Mouse (Mus musculus) testis, postnatal 10 days (tissue): Measurements from ENCODE around the gene 4930470P17Rik.
"Not testable (repeated sequence)": the region's sequence is repeated elsewhere in the genome, so short reads cannot be mapped to it uniquely, and the experiment has no call there.

ENCODE experiments used
- DNase-seq: peaks from one replicate; pipeline ENCODE4 v3.0.0; 2021; ENCODE audit warnings: low spot score

Gene 4930470P17Rik

GRCm38 (mm10) chr2:170601917-170602316 is at the start of gene 4930470P17Rik:
4930470P17Rik (minus strand) TSS chr2:170602017.
- DNase-seq: no peak

GRCm38 (mm10) chr2:170651483-170651882 is 49.7 kb upstream of the 4930470P17Rik start:
- DNase-seq: peak; percentile 56

GRCm38 (mm10) chr2:170648542-170648941 is 46.7 kb upstream of the 4930470P17Rik start:
- DNase-seq: peak; percentile 45

- DNase-seq: no peak
These were observed 44.4 kb upstream of the 4930470P17Rik start for GRCm38 (mm10) chr2:170646201-170646600.

GRCm38 (mm10) chr2:170642338-170642806 is 40.6 kb upstream of the 4930470P17Rik start:
- no peak for DNase-seq

- DNase-seq: no peak
These were observed 38.5 kb upstream of the 4930470P17Rik start for GRCm38 (mm10) chr2:170640281-170640680.

- no peak for DNase-seq
These were observed 36.9 kb upstream of the 4930470P17Rik start for GRCm38 (mm10) chr2:170638746-170639145.

- DNase-seq: no peak
These were observed 31.3 kb upstream of the 4930470P17Rik start for GRCm38 (mm10) chr2:170632998-170633622.

GRCm38 (mm10) chr2:170632386-170632785 is 30.6 kb upstream of the 4930470P17Rik start:
- no peak for DNase-seq

GRCm38 (mm10) chr2:170631375-170631774 is 29.6 kb upstream of the 4930470P17Rik start:
- no peak for DNase-seq

GRCm38 (mm10) chr2:170630553-170630952 is 28.7 kb upstream of the 4930470P17Rik start:
- no peak for DNase-seq

- not testable (repeated sequence) for DNase-seq
These were observed 26.2 kb upstream of the 4930470P17Rik start for GRCm38 (mm10) chr2:170627991-170628390.

GRCm38 (mm10) chr2:170624201-170624880 is 22.5 kb upstream of the 4930470P17Rik start:
- DNase-seq: not testable (repeated sequence)

- DNase-seq: no peak
These were observed 21.2 kb upstream of the 4930470P17Rik start for GRCm38 (mm10) chr2:170622985-170623384.

- no peak for DNase-seq
These were observed 17.2 kb upstream of the 4930470P17Rik start for GRCm38 (mm10) chr2:170618862-170619492.

- DNase-seq: not testable (repeated sequence)
These were observed 10.0 kb upstream of the 4930470P17Rik start for GRCm38 (mm10) chr2:170611794-170612193.

GRCm38 (mm10) chr2:170601171-170601570 is 646 bp downstream of the 4930470P17Rik start:
- peak; percentile 48 for DNase-seq

- DNase-seq: no peak
These were observed 4.2 kb downstream of the 4930470P17Rik start for GRCm38 (mm10) chr2:170597586-170597985.

GRCm38 (mm10) chr2:170596726-170597125 is 5.1 kb downstream of the 4930470P17Rik start:
- peak; percentile 80 for DNase-seq

- no peak for DNase-seq
These were observed 9.7 kb downstream of the 4930470P17Rik start for GRCm38 (mm10) chr2:170592161-170592560.

GRCm38 (mm10) chr2:170588369-170588900 is 13.4 kb downstream of the 4930470P17Rik start:
- DNase-seq: no peak

- no peak for DNase-seq
These were observed 17.1 kb downstream of the 4930470P17Rik start for GRCm38 (mm10) chr2:170584678-170585077.

- DNase-seq: peak; percentile 51
These were observed 22.3 kb downstream of the 4930470P17Rik start for GRCm38 (mm10) chr2:170579551-170579950.
